Mouse (Mus musculus) hindbrain, embryonic 11.5 days (tissue): ENCODE data around the gene Iqsec1. TPM values are rescaled to one million over a fixed set of nuclear protein-coding genes. Genes with fewer than 3 reads are reported as not detected.
"Not testable (repeated sequence)": the region's sequence is repeated elsewhere in the genome, so short reads cannot be mapped to it uniquely, and the experiment has no call there.

Experiments used
- ATAC-seq: fragments of 200-750 bp; cut with Nextera tagmentation; 2 replicates; pipeline ENCODE4 v1.8.0; 2017; ENCODE audit warnings: mild to moderate bottlenecking, moderate TSS enrichment, moderate library complexity; ENCODE audit not compliant: low FRiP score
- DNase-seq: peaks from one replicate; pipeline ENCODE4 v3.0.0-alpha.2; 2015; ENCODE audit warnings: low spot score
- H3K27ac ChIP-seq: fragments of 300-500 bp; sonication (generic); 2 replicates; pipeline ENCODE4 v1.5.1; 2014; ENCODE audit warnings: mild to moderate bottlenecking, low read depth, low read length
- H3K27me3 ChIP-seq: fragments of 300-500 bp; sonication (generic); 2 replicates; pipeline ENCODE4 v1.6.1; 2014; ENCODE audit warnings: mild to moderate bottlenecking, low read length, moderate library complexity, mixed read lengths; ENCODE audit not compliant: control insufficient read depth, insufficient read depth
- H3K36me3 ChIP-seq: fragments of 300-500 bp; sonication (generic); 2 replicates; pipeline ENCODE4 v1.6.1; 2014; ENCODE audit warnings: mild to moderate bottlenecking, low read length, moderate library complexity, mixed read lengths; ENCODE audit not compliant: control insufficient read depth, insufficient read depth
- H3K4me1 ChIP-seq: fragments of 300-500 bp; sonication (generic); replicated peaks from 2 replicates; pipeline ENCODE4 v1.6.1; 2014; ENCODE audit warnings: low read length, mixed read lengths; ENCODE audit not compliant: control insufficient read depth, insufficient read depth
- H3K4me2 ChIP-seq: fragments of 300-500 bp; sonication (generic); replicated peaks from 2 replicates; pipeline ENCODE4 v1.6.1; 2014; ENCODE audit warnings: mild to moderate bottlenecking, low read depth, low read length
- H3K4me3 ChIP-seq: fragments of 300-500 bp; sonication (generic); 2 replicates; pipeline ENCODE4 v1.5.1; 2014; ENCODE audit warnings: low read depth, low read length
- H3K9ac ChIP-seq: fragments of 300-500 bp; sonication (generic); 2 replicates; pipeline ENCODE4 v1.6.1; 2014; ENCODE audit warnings: low read depth, low read length
- H3K9me3 ChIP-seq: fragments of 300-500 bp; sonication (generic); 2 replicates; pipeline ENCODE4 v1.6.1; 2016; ENCODE audit warnings: low read length; ENCODE audit not compliant: control insufficient read depth
- WGBS: fragments of 180-500 bp; shearing (Covaris S2); extraction: QIAGEN DNeasy Blood & Tissue Kit; methylation state at CpG from one replicate; pipeline ENCODE4 v1.1.7; 2014; 5-methylcytosine and 5-hydroxymethylcytosine counted together
- polyA plus RNA-seq: library from polyadenylated mRNA; unstranded; fragments of >200 nt; fragmentation: Nextera tagmentation; extraction: Ambion mirVana; gene quantifications from 2 replicates; pipeline ENCODE4 v1.2.1, GENCODE M21; 2014

Gene Iqsec1
- polyA plus RNA-seq, 1 experiment from 2014 or later: 22.4 TPM

DNA sequence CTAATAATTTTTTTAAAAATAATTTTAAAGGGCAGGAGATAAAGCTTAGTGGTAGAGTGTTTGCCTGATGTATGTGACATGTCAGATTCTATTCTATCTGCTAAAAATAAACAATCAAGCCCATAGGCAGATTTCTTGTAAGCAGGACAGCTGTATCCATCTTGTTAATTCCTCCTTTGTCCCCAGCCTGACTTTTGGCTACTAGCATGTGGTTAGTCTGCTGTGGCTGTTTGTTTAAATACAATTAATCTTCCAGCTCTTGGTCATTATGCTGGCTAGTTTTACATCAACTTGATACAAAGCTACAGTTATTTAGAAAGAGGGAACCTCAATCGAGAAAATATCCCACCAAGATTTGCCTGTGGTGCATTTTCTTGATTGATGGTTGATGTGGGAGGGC is 337.9 kb downstream of the Iqsec1 start:
- Histone ChIP-seq H3K27me3 (no peaks in the 10 kb centered on the region), H3K4me2 (no peak overlapping the region), H3K9ac (no peak overlapping the region), H3K4me3 (no peak overlapping the region), H3K9me3 (no peaks in the 10 kb centered on the region), H3K36me3 (no peaks in the 10 kb centered on the region), H3K27ac (no peak overlapping the region), H3K4me1 (no peaks in the 10 kb centered on the region)
- 58% methylated on average over 1 of the region's 1 CpGs for WGBS
- no peak for DNase-seq
- ATAC-seq: no peak

DNA sequence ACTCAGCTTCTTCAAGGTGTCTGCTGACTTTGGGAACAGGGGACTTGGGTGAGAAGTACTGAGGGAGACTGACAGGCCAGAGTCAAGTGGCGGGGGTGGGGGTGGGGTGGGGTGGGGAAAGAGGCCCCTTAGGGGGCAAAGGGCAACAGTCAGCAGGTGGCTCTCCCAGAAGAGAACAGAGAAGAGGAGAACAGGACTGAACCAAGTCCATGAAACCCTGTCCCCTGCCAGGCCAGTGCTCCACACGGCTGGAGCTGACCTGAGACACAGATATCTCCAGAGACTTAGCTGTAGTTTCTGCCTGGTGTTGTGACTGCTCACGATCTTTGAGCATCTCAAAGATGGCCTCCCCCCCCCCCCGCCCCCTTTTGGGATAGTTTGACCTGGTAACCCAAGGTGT is 339.2 kb downstream of the Iqsec1 start:
- no peak for DNase-seq
- no peaks in the 10 kb centered on the region for H3K36me3 ChIP-seq
- WGBS: 79% methylated on average over 4 of the region's 4 CpGs
- no peak overlapping the region for H3K4me3 ChIP-seq
- no peak for ATAC-seq
- no peaks in the 10 kb centered on the region for H3K4me1 ChIP-seq
- H3K4me2 ChIP-seq: no peak overlapping the region
- no peaks in the 10 kb centered on the region for H3K27me3 ChIP-seq
- no peaks in the 10 kb centered on the region for H3K9me3 ChIP-seq
- H3K9ac ChIP-seq: no peak overlapping the region
- H3K27ac ChIP-seq: no peak overlapping the region

DNA sequence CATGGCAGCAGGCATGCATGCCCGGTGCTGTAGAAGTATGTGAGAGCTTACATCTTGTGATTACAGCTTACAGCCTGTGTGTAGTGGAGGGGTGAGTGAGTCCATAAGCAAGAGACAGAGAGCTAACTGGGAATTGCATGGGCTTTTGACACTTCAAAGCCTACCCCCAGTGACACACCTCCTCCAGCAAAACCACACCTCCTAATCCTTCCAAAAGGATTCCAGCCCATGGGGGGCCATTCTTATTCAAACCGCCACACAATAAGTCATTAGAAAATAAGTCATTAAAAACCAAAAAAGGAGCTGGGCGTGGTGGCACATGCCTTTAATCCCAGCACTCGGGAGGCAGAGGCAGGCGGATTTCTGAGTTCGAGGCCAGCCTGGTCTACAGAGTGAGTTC is 340.1 kb downstream of the Iqsec1 start:
- no peaks in the 10 kb centered on the region for H3K9me3 ChIP-seq
- no peaks in the 10 kb centered on the region for H3K27me3 ChIP-seq
- H3K4me1 ChIP-seq: no peaks in the 10 kb centered on the region
- H3K4me3 ChIP-seq: no peak overlapping the region
- H3K4me2 ChIP-seq: no peak overlapping the region
- H3K9ac ChIP-seq: no peak overlapping the region
- H3K27ac ChIP-seq: no peak overlapping the region
- H3K36me3 ChIP-seq: no peaks in the 10 kb centered on the region
- no peak for DNase-seq
- 94% methylated on average over 6 of the region's 6 CpGs for WGBS
- ATAC-seq: no peak

DNA sequence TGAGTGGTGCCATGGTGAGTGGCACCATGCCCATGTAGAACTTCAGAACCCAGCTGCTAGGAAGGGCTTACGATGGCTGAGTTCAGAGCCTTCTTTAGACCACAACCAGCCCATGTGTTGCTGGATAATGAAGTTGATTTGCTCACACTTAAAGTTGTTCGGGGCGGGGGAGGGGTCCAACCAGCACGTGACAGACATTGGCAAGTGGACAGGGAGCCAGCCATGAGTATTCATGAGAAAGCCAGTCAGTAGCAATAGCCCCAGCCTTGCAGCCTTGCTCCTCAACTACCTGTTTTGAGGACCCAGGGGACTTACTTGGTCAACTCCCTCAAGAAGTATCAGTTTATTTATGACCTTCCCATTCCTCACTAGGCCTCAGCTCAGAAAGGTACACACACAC is 343.5 kb downstream of the Iqsec1 start:
- H3K36me3 ChIP-seq: no peaks in the 10 kb centered on the region
- no peaks in the 10 kb centered on the region for H3K9me3 ChIP-seq
- DNase-seq (no peak), ATAC-seq (no peak)
- no peak overlapping the region for H3K27ac ChIP-seq
- no peaks in the 10 kb centered on the region for H3K4me1 ChIP-seq
- no peak overlapping the region for H3K4me2 ChIP-seq
- no peak overlapping the region for H3K4me3 ChIP-seq
- H3K9ac ChIP-seq: no peak overlapping the region
- H3K27me3 ChIP-seq: no peaks in the 10 kb centered on the region
- 80% methylated on average over 4 of the region's 4 CpGs for WGBS

DNA sequence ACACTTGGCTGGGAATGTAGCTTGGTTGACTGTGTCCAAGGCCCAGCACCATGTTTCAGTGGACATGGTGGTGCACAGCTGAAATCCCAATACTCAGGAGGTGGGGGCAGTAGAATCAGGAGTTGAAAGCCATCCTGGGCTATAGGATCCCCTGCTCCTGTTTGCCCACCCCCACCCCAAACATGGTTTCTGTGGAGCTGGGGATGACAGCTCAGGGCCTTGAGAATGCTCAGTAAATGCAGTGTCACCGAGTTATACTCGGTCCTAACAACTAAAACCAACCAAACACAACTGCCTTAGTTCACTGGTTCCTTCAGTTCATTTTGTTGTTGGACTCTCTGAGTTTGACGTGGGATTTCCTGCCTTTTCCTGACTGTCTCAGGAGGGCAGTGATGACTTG is 345.4 kb downstream of the Iqsec1 start:
- H3K4me3 ChIP-seq: no peak overlapping the region
- WGBS: 83% methylated on average over 3 of the region's 3 CpGs
- H3K36me3 ChIP-seq: no peaks in the 10 kb centered on the region
- H3K9me3 ChIP-seq: no peaks in the 10 kb centered on the region
- DNase-seq: no peak
- no peak overlapping the region for H3K4me2 ChIP-seq
- H3K27ac ChIP-seq: no peak overlapping the region
- no peaks in the 10 kb centered on the region for H3K4me1 ChIP-seq
- no peaks in the 10 kb centered on the region for H3K27me3 ChIP-seq
- H3K9ac ChIP-seq: no peak overlapping the region
- no peak for ATAC-seq

DNA sequence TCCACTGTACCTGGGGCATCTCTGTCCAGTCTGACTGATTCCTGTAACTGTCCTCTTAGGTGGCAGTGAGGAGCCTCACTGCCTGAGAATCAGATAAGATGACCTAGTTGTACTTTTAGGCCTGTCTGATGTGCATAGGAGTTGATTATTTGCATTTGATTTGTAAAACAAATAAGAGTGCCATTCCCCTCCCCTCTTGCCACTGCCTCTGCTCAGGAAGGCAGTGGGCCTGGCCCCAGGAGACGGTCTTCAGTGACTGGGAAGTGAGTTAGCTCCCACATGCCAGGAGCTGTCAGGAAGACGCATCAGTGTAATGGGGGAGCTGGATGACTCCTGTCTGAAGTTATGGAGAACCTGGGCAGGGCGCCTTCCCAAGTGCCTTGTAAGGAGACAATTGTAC is 352.9 kb downstream of the Iqsec1 start:
- Histone ChIP-seq H3K36me3 (no peaks in the 10 kb centered on the region), H3K4me3 (no peak overlapping the region), H3K4me2 (no peak overlapping the region), H3K4me1 (no peaks in the 10 kb centered on the region), H3K9ac (no peak overlapping the region), H3K27ac (no peak overlapping the region), H3K9me3 (no peaks in the 10 kb centered on the region), H3K27me3 (no peaks in the 10 kb centered on the region)
- ATAC-seq (no peak), DNase-seq (no peak)
- 66% methylated on average over 3 of the region's 3 CpGs for WGBS

DNA sequence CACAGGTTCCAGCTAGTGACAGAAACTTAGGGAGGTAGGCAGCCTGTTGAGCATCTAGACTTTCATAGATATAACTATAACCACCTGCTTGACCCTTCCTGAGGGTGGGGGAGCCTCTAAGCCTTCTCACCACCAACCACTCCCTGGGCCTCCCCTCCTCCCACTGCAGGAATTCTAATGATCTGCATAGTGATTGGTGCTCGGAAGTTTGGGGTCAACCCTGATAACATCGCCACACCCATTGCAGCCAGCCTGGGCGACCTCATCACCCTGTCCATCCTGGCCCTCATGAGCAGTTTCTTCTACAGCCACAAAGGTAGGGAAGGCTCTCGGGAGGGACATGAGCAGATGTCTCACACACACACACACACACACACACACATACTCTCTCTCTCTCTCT is 353.4 kb downstream of the Iqsec1 start:
- ATAC-seq (no peak), DNase-seq (no peak)
- Histone ChIP-seq H3K4me3 (no peak overlapping the region), H3K4me2 (no peak overlapping the region), H3K27me3 (no peaks in the 10 kb centered on the region), H3K36me3 (no peaks in the 10 kb centered on the region), H3K9ac (no peak overlapping the region), H3K27ac (no peak overlapping the region), H3K4me1 (no peaks in the 10 kb centered on the region), H3K9me3 (no peaks in the 10 kb centered on the region)
- WGBS: 36% methylated on average over 4 of the region's 4 CpGs

DNA sequence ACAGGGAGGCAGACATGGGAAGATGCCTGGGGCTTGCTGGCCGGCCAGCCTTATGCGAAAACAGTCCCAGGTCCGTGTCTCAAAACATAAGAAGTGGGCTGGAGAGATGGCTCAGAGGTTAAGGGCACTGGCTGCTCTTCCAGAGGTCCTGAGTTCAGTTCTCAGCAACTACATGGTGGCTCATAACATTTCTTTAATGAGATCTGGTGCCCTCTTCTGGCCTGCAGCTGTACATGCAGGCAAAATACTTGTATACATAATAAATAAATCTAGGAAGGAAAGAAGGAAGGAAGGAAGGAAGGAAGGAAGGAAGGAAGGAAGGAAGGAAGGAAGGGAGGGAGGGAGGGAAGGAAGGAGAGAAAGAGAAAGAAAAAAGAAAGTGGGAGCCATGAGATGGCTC is 356.0 kb downstream of the Iqsec1 start:
- H3K9ac ChIP-seq, H3K36me3 ChIP-seq, H3K27ac ChIP-seq, H3K4me1 ChIP-seq, H3K4me3 ChIP-seq, ATAC-seq, DNase-seq, H3K4me2 ChIP-seq, H3K27me3 ChIP-seq, H3K9me3 ChIP-seq: not testable (repeated sequence)
- 59% methylated on average over 3 of the region's 3 CpGs for WGBS

DNA sequence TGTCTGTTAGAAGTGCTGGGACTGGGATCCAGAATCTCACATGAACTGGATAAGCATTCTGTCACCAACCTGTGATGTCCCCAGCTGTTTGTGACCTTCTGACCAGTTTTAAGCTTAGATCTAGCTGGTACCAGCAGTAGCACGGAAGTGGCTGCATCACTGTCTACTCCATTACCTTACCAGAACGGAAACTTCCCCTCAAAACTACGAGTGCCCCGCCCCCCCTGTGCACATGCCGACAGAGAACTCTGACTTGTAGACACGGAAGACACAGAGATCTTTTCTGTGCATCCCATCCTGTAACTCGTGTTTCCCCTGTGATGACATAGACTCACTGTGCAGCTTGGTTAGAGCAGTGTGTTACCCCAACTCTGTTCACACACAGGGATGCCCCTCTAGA is 358.1 kb downstream of the Iqsec1 start:
- Histone ChIP-seq H3K4me3 (no peak overlapping the region), H3K27ac (no peak overlapping the region), H3K4me2 (no peak overlapping the region), H3K9me3 (no peaks in the 10 kb centered on the region), H3K9ac (no peak overlapping the region), H3K27me3 (no peaks in the 10 kb centered on the region), H3K4me1 (no peaks in the 10 kb centered on the region), H3K36me3 (no peaks in the 10 kb centered on the region)
- DNase-seq (no peak), ATAC-seq (no peak)
- WGBS: 89% methylated on average over 7 of the region's 7 CpGs
